Mouse (Mus musculus): ENCODE measurements around the gene Fhdc1.

The Fhdc1 gene

GRCm38 (mm10) chr3:84430152-84430551 is 50.1 kb downstream of the Fhdc1 start:
- DNase-seq, result no peak

- DNase-seq, result no peak
Observed at GRCm38 (mm10) chr3:84428994-84429725, 51.1 kb downstream of the Fhdc1 start.

GRCm38 (mm10) chr3:84427779-84428178 is 52.5 kb downstream of the Fhdc1 start:
- DNase-seq, result no peak

GRCm38 (mm10) chr3:84422340-84422739 is 57.9 kb downstream of the Fhdc1 start:
- no peak for DNase-seq

- DNase-seq, result no peak
Observed at GRCm38 (mm10) chr3:84413868-84414267, 66.4 kb downstream of the Fhdc1 start.

GRCm38 (mm10) chr3:84412920-84413319 is 67.3 kb downstream of the Fhdc1 start:
- no peak for DNase-seq

- DNase-seq, result no peak
Observed at GRCm38 (mm10) chr3:84409474-84409862, 70.8 kb downstream of the Fhdc1 start.

- no peak for DNase-seq
Observed at GRCm38 (mm10) chr3:84408756-84409473, 71.3 kb downstream of the Fhdc1 start.

GRCm38 (mm10) chr3:84405523-84405922 is 74.7 kb downstream of the Fhdc1 start:
- DNase-seq, result no peak

- DNase-seq, result no peak
Observed at GRCm38 (mm10) chr3:84403389-84403788, 76.8 kb downstream of the Fhdc1 start.

- no peak for DNase-seq
Observed at GRCm38 (mm10) chr3:84402716-84403115, 77.5 kb downstream of the Fhdc1 start.

GRCm38 (mm10) chr3:84397976-84398375 is 82.3 kb downstream of the Fhdc1 start:
- DNase-seq, result no peak

GRCm38 (mm10) chr3:84396240-84396639 is 84.0 kb downstream of the Fhdc1 start:
- DNase-seq, result no peak

GRCm38 (mm10) chr3:84395840-84396239 is 84.4 kb downstream of the Fhdc1 start:
- DNase-seq, result no peak

GRCm38 (mm10) chr3:84394841-84395447 is 85.3 kb downstream of the Fhdc1 start:
- no peak for DNase-seq

All from thymus, postnatal 25 days (tissue).